Comparison of ENCODE assay signal across 8 mouse cellular contexts in genomic region chr8:84198871-84199270, GRCm38 (mm10). TPM values are rescaled to one million over a fixed set of nuclear protein-coding genes. Genes with fewer than 3 reads are reported as not detected.
DNase-seq lines count a peak whose midpoint lies in the region; ATAC-seq and TF ChIP-seq lines count a peak whose summit lies in the region.

No protein-coding gene starts in this region.

- WGBS in spleen, adult 2 months, result 51% methylated on average over 4 of the region's 4 CpGs
- WGBS in forebrain, embryonic 14.5 days, result 25% methylated on average over 4 of the region's 4 CpGs
- 23% methylated on average over 4 of the region's 4 CpGs for WGBS in limb, embryonic 14.5 days
- 29% methylated on average over 4 of the region's 4 CpGs for WGBS in stomach, embryonic 15.5 days

- peak overlapping the region; percentile 47; the same call in 1 of the 2 replicates for H3K9ac ChIP-seq in forebrain, embryonic 14.5 days (ENCODE audit: low read length)
- peak overlapping the region; percentile 41; the same call in 1 of the 2 replicates for H3K9ac ChIP-seq in limb, embryonic 14.5 days (ENCODE audit: low read depth, low read length, severe bottlenecking)
- H3K9ac ChIP-seq in stomach, embryonic 15.5 days, result no peak overlapping the region

- peak overlapping the region; percentile 53; the same call in 1 of the 2 replicates for H3K4me2 ChIP-seq in forebrain, embryonic 14.5 days (ENCODE audit: low read length)
- H3K4me2 ChIP-seq in limb, embryonic 14.5 days (replicated peaks; ENCODE audit: low read depth, low read length, severe bottlenecking), result peak overlapping the region; percentile 75
- peak overlapping the region; percentile 72 for H3K4me2 ChIP-seq in stomach, embryonic 15.5 days

- H3K36me3 ChIP-seq in spleen, adult 2 months (ENCODE audit: control insufficient read depth, insufficient read depth, low read length), result no peaks in the 10 kb centered on the region
- no peaks in the 10 kb centered on the region for H3K36me3 ChIP-seq in forebrain, embryonic 14.5 days (ENCODE audit: control insufficient read depth, insufficient read depth, low read length)
- no peaks in the 10 kb centered on the region for H3K36me3 ChIP-seq in limb, embryonic 14.5 days (ENCODE audit: control insufficient read depth, insufficient read depth, low read length)
- H3K36me3 ChIP-seq in stomach, embryonic 15.5 days, result no peaks in the 10 kb centered on the region

- DNase-seq in spleen, adult 2 months (ENCODE audit: low read depth in 1 of 2, low spot score in 2 of 2), result no peak
- no peak for DNase-seq in spleen, postnatal 10 days (ENCODE audit: low spot score in 2 of 2)
- DNase-seq in forebrain, embryonic 14.5 days (ENCODE audit: low spot score), result no peak
- DNase-seq in limb, embryonic 14.5 days (ENCODE audit: low spot score), result no peak
- no peak for DNase-seq in cerebellum, adult 9-10 months
- no peak for DNase-seq in adrenal gland, adult 2 months
- DNase-seq in frontal cortex, postnatal 10 days (ENCODE audit: low spot score in 2 of 2), result no peak

- no peak for TF ChIP-seq POLR2A in spleen, adult 2 months (IDR thresholded peaks at IDR 0.05; ENCODE audit: low read depth, low read length)
- TF ChIP-seq POLR2A in limb, embryonic 14.5 days (IDR thresholded peaks at IDR 0.05; ENCODE audit: borderline replicate concordance, extremely low read depth, insufficient read depth, insufficient read length), result no peak

- ATAC-seq in forebrain, embryonic 14.5 days, result no peak
- ATAC-seq in limb, embryonic 14.5 days (ENCODE audit: low FRiP score, low read depth), result no peak
- no peak for ATAC-seq in stomach, embryonic 15.5 days (ENCODE audit: insufficient read depth, low FRiP score, low read depth)

- no peak for TF ChIP-seq CTCF in spleen, adult 2 months (IDR thresholded peaks at IDR 0.05; ENCODE audit: extremely low read depth, insufficient read depth, insufficient read length, insufficient replicate concordance)

- H3K27me3 ChIP-seq in spleen, adult 2 months (ENCODE audit: control insufficient read depth, insufficient read depth, low read length), result no peaks in the 10 kb centered on the region
- H3K27me3 ChIP-seq in forebrain, embryonic 14.5 days (replicated peaks; ENCODE audit: control insufficient read depth, insufficient read depth, low read length), result no peaks in the 10 kb centered on the region
- no peaks in the 10 kb centered on the region for H3K27me3 ChIP-seq in limb, embryonic 14.5 days (ENCODE audit: control insufficient read depth, insufficient read depth, low read length)
- H3K27me3 ChIP-seq in stomach, embryonic 15.5 days (replicated peaks), result no peaks in the 10 kb centered on the region

- no peaks in the 10 kb centered on the region for H3K9me3 ChIP-seq in forebrain, embryonic 14.5 days (replicated peaks; ENCODE audit: control insufficient read depth, low read length)
- H3K9me3 ChIP-seq in limb, embryonic 14.5 days (ENCODE audit: control insufficient read depth, low read length), result no peaks in the 10 kb centered on the region
- H3K9me3 ChIP-seq in stomach, embryonic 15.5 days, result no peaks in the 10 kb centered on the region

- H3K27ac ChIP-seq in spleen, adult 2 months (ENCODE audit: insufficient read depth, low read length), result peak overlapping the region; percentile 88
- H3K27ac ChIP-seq in forebrain, embryonic 14.5 days (ENCODE audit: low read depth, low read length), result peak overlapping the region; percentile 89
- peak overlapping the region; percentile 99 for H3K27ac ChIP-seq in limb, embryonic 14.5 days (replicated peaks; ENCODE audit: low read depth, low read length)
- H3K27ac ChIP-seq in stomach, embryonic 15.5 days, result peak overlapping the region; percentile 97

- H3K4me3 ChIP-seq in spleen, adult 2 months (ENCODE audit: extremely low read depth, insufficient read depth, insufficient read length), result no peak overlapping the region
- H3K4me3 ChIP-seq in forebrain, embryonic 14.5 days (ENCODE audit: low read depth, low read length), result no peak overlapping the region
- peak overlapping the region; percentile 58; the same call in 1 of the 2 replicates for H3K4me3 ChIP-seq in limb, embryonic 14.5 days (replicated peaks; ENCODE audit: low read length)
- H3K4me3 ChIP-seq in stomach, embryonic 15.5 days (replicated peaks), result no peak overlapping the region

- peaks cover 34% of the 10 kb centered on the region for H3K4me1 ChIP-seq in spleen, adult 2 months (ENCODE audit: control insufficient read depth, insufficient read depth, insufficient read length)
- peaks cover 36% of the 10 kb centered on the region for H3K4me1 ChIP-seq in forebrain, embryonic 14.5 days (ENCODE audit: control insufficient read depth, insufficient read depth, low read length)
- H3K4me1 ChIP-seq in limb, embryonic 14.5 days (ENCODE audit: control insufficient read depth, insufficient read depth, low read length), result peaks cover 45% of the 10 kb centered on the region
- H3K4me1 ChIP-seq in stomach, embryonic 15.5 days, result peaks cover 45% of the 10 kb centered on the region

RNA-seq across cellular contexts. Expression of gene Nanos3, which starts 13.9 kb away (rescaled TPM):
- 1.2 TPM in 1 of 2 replicates, not detected in the other for polyA plus RNA-seq in spleen, adult 2 months (2012; rRNA removed)
- polyA plus RNA-seq in forebrain, embryonic 14.5 days (2014; fragmentation: Nextera tagmentation; extraction: Ambion mirVana), result 4.5 and 8.3 TPM in 2 replicates
- polyA plus RNA-seq in limb, embryonic 14.5 days (2012; rRNA removed), result 3.0 and 4.8 TPM in 2 replicates
- 5.4 and 5.8 TPM in 2 replicates for polyA plus RNA-seq in limb, embryonic 14.5 days (2014; fragmentation: Nextera tagmentation; extraction: Ambion mirVana)
- polyA plus RNA-seq in stomach, embryonic 15.5 days (2015; fragmentation: Nextera tagmentation; extraction: Ambion mirVana), result 1.7 and 2.3 TPM in 2 replicates
- 1 to 10 TPM; 1.1 to 1.3 TPM for total RNA-seq in adrenal gland, adult 2 months (2021)
- polyA plus RNA-seq in adrenal gland, adult 2 months (2012; rRNA removed), result 0.36 and 1.0 TPM in 2 replicates

RNA-seq across cellular contexts. Expression of gene Zswim4, which starts 38.0 kb away (rescaled TPM):
- 11.3 and 17.5 TPM in 2 replicates for polyA plus RNA-seq in spleen, adult 2 months (2012; rRNA removed)
- 22.6 and 26.9 TPM in 2 replicates for polyA plus RNA-seq in forebrain, embryonic 14.5 days (2014; fragmentation: Nextera tagmentation; extraction: Ambion mirVana)
- 23.8 and 35.1 TPM in 2 replicates for polyA plus RNA-seq in limb, embryonic 14.5 days (2012; rRNA removed)
- 13.9 and 17.1 TPM in 2 replicates for polyA plus RNA-seq in limb, embryonic 14.5 days (2014; fragmentation: Nextera tagmentation; extraction: Ambion mirVana)
- polyA plus RNA-seq in stomach, embryonic 15.5 days (2015; fragmentation: Nextera tagmentation; extraction: Ambion mirVana), result 8.9 and 9.7 TPM in 2 replicates
- 10 to 100 TPM; 31.4 to 55.6 TPM for total RNA-seq in adrenal gland, adult 2 months (2021)
- 66.3 and 76.1 TPM in 2 replicates for polyA plus RNA-seq in adrenal gland, adult 2 months (2012; rRNA removed)

RNA-seq across cellular contexts. Expression of gene D8Ertd738e, which starts 50.6 kb away (rescaled TPM):
- 68.3 and 88.3 TPM in 2 replicates for polyA plus RNA-seq in spleen, adult 2 months (2012; rRNA removed)
- polyA plus RNA-seq in forebrain, embryonic 14.5 days (2014; fragmentation: Nextera tagmentation; extraction: Ambion mirVana), result 266 and 329 TPM in 2 replicates
- 173 and 221 TPM in 2 replicates for polyA plus RNA-seq in limb, embryonic 14.5 days (2012; rRNA removed)
- 374 and 380 TPM in 2 replicates for polyA plus RNA-seq in limb, embryonic 14.5 days (2014; fragmentation: Nextera tagmentation; extraction: Ambion mirVana)
- polyA plus RNA-seq in stomach, embryonic 15.5 days (2015; fragmentation: Nextera tagmentation; extraction: Ambion mirVana), result 311 and 318 TPM in 2 replicates
- total RNA-seq in adrenal gland, adult 2 months (2021), result 100 to 1,000 TPM; 268 to 291 TPM
- polyA plus RNA-seq in adrenal gland, adult 2 months (2012; rRNA removed), result 58.8 and 67.3 TPM in 2 replicates

RNA-seq across cellular contexts. Expression of gene 4930432K21Rik, which starts 51.0 kb away (rescaled TPM):
- 1.4 TPM in 2 replicates for polyA plus RNA-seq in spleen, adult 2 months (2012; rRNA removed)
- polyA plus RNA-seq in forebrain, embryonic 14.5 days (2014; fragmentation: Nextera tagmentation; extraction: Ambion mirVana), result 1.7 and 2.3 TPM in 2 replicates
- polyA plus RNA-seq in limb, embryonic 14.5 days (2012; rRNA removed), result 1.7 TPM in 2 replicates
- 0.44 and 0.72 TPM in 2 replicates for polyA plus RNA-seq in limb, embryonic 14.5 days (2014; fragmentation: Nextera tagmentation; extraction: Ambion mirVana)
- polyA plus RNA-seq in stomach, embryonic 15.5 days (2015; fragmentation: Nextera tagmentation; extraction: Ambion mirVana), result 0.91 and 1.2 TPM in 2 replicates
- under 1 TPM; 0.17 to 0.35 TPM for total RNA-seq in adrenal gland, adult 2 months (2021)
- 0.44 and 0.48 TPM in 2 replicates for polyA plus RNA-seq in adrenal gland, adult 2 months (2012; rRNA removed)

RNA-seq across cellular contexts. Expression of gene Cc2d1a, which starts 51.1 kb away (rescaled TPM):
- 21.0 and 26.6 TPM in 2 replicates for polyA plus RNA-seq in spleen, adult 2 months (2012; rRNA removed)
- polyA plus RNA-seq in forebrain, embryonic 14.5 days (2014; fragmentation: Nextera tagmentation; extraction: Ambion mirVana), result 14.7 and 21.7 TPM in 2 replicates
- 30.9 and 34.3 TPM in 2 replicates for polyA plus RNA-seq in limb, embryonic 14.5 days (2012; rRNA removed)
- polyA plus RNA-seq in limb, embryonic 14.5 days (2014; fragmentation: Nextera tagmentation; extraction: Ambion mirVana), result 21.6 and 22.9 TPM in 2 replicates
- polyA plus RNA-seq in stomach, embryonic 15.5 days (2015; fragmentation: Nextera tagmentation; extraction: Ambion mirVana), result 22.2 and 22.7 TPM in 2 replicates
- 10 to 100 TPM; 28.5 to 39.0 TPM for total RNA-seq in adrenal gland, adult 2 months (2021)
- 35.8 and 37.1 TPM in 2 replicates for polyA plus RNA-seq in adrenal gland, adult 2 months (2012; rRNA removed)
